Mouse (Mus musculus) G1E-ER4 (cell line): ENCODE data around the gene Medag. TPM values are rescaled to one million over a fixed set of nuclear protein-coding genes. Genes with fewer than 3 reads are reported as not detected.

Experiments
- GATA1 ChIP-seq: IDR thresholded peaks from one replicate; pipeline ENCODE4 v1.8.0; 2012; ENCODE audit warnings: low read length, inconsistent platforms
- polyA plus RNA-seq: library from polyadenylated mRNA; stranded (reverse); fragments of >175 nt; gene quantifications from 2 replicates; pipeline ENCODE4 v1.2.3, GENCODE M21; 2012

Medag gene
- polyA plus RNA-seq, 1 experiment, result not detected

GRCm38 (mm10) chr5:149440180-149440573, 28.6 kb downstream of the Medag start:
- no peak for TF ChIP-seq GATA1

- TF ChIP-seq GATA1, result no peak
Measured at GRCm38 (mm10) chr5:149441646-149442276, 30.2 kb downstream of the Medag start.

DNA sequence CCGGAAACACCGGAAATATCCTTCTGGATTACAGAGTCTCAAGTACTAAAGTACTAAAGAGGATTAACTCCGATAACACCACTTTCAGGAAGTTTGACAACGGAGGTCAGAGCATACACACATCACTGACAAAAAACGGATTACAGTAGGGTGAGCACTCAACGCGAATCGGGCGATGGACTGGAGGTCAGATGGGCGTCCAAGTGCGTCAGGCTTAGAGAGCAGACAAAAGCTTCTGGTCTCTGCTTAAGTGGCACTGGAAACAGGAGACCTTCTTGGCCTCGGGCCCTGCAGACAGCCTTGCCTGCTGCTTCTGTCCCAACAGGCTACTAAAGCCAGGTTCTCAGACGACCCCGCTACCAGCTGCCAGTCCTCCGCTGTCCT, 30.7 kb downstream of the Medag start:
- no peak for TF ChIP-seq GATA1

- no peak for TF ChIP-seq GATA1
Measured at GRCm38 (mm10) chr5:149444451-149444850, 32.9 kb downstream of the Medag start.

DNA sequence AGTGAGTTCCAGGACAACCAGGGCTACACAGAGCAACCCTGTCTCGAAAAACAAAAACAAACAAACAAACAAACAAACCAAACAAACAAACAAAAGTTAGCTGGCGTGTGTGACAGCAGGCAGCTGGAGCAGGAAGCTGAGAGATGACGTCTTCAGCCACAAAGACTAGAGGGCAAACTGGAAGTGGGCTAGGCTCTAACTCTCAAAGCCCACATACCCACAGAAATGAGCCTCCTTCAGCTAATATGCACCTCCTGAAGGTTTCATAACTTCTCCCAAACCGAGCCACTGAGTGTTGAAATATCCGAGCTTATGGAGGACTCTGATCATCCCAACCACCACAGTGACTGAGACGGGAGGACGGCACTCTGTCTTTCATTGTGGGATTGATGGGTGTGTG, 34.9 kb downstream of the Medag start:
- TF ChIP-seq GATA1, result no peak

GRCm38 (mm10) chr5:149447733-149448132, 36.2 kb downstream of the Medag start:
- TF ChIP-seq GATA1, result no peak

GRCm38 (mm10) chr5:149449406-149449805, 37.9 kb downstream of the Medag start:
- TF ChIP-seq GATA1, result no peak

DNA sequence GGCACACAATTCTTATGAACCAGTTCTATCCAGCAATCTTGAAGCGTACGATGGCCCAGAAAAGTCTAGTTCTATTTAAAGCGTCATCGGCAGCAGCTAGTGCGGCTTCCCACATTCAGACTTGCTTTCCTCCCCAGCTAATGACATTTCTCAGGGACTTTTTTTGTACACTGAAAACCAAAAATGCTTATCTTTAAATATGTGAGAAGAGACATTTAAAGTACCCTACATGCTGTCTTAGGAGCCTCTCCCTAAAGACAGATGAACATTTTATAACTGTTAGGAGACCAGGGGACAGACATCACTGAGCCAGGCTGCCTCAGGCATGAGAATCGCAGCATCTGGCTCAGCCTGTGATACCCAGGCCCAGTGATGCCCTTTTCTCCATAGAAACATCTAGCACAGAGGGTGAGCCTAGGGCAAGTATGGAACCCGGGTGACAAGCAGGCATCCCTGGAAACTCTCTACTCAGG, 39.7 kb downstream of the Medag start:
- TF ChIP-seq GATA1, result no peak

DNA sequence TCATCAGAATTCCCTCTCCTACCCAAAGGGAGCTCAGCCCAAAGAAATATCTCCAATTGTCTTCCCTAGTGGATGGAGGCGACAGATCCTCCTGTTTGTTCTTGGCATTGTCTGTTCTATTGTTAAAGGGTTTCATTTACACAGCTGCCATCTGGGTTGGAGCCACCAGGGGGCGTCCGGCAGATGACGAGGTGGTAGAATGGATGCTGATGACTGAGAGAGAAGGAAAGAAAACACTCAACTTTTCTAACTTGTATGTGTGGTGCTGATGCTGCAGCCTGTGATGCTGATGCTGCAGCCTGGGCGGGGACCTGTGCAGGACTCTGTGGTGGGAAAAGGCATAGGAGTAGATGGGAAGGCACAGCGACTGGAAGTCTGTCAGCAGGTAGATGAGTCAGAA, 42.7 kb downstream of the Medag start:
- no peak for TF ChIP-seq GATA1

GRCm38 (mm10) chr5:149456544-149456943, 45.0 kb downstream of the Medag start:
- TF ChIP-seq GATA1, result no peak

- TF ChIP-seq GATA1, result no peak
Measured at GRCm38 (mm10) chr5:149462071-149462470, 50.5 kb downstream of the Medag start.

DNA sequence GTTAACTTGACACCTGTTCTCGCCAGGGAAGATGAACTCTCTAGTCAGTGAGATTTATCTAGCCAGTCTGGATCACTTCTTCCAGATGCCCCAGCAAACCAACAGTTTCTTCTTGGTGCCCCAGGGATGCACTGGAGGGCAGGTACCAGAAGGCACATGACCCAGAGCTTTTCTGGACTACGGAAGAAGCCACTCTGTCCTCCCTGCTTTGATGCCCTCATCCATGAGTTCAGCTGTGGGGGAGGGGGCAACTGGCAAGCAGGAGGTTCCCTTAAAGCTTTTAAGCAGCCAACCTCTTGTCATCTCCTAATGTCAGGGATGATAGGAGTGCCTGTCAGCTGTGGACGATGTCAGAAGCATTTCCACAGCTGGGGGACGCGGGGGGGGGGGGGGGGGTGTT, 53.8 kb downstream of the Medag start:
- no peak for TF ChIP-seq GATA1

- no peak for TF ChIP-seq GATA1
Measured at GRCm38 (mm10) chr5:149474142-149474541, 62.6 kb downstream of the Medag start.

GRCm38 (mm10) chr5:149474701-149475468, 63.3 kb downstream of the Medag start:
- TF ChIP-seq GATA1, result no peak

Other genes with a start within 250 kb of the Medag start
- 4.2 and 4.3 TPM in 2 replicates for gene Uspl1, start 227.4 kb upstream of the Medag start, polyA plus RNA-seq
- gene Hmgb1, start 227.3 kb upstream of the Medag start, polyA plus RNA-seq, result 567 and 760 TPM in 2 replicates
- gene Alox5ap, start 147.0 kb upstream of the Medag start, polyA plus RNA-seq, result 0.42 and 0.59 TPM in 2 replicates
- gene Tex26, start 27.9 kb downstream of the Medag start, polyA plus RNA-seq, result not detected in 2 replicates
- not detected in 2 replicates for gene Wdr95, start 116.9 kb downstream of the Medag start, polyA plus RNA-seq
- 256 and 276 TPM in 2 replicates for gene Hsph1, start 224.6 kb downstream of the Medag start, polyA plus RNA-seq